Mouse (Mus musculus): ENCODE data around the gene Gpx7. TPM values are rescaled to one million over a fixed set of nuclear protein-coding genes. Genes with fewer than 3 reads are reported as not detected.

The Gpx7 gene
- polyA plus RNA-seq, 1 experiment: not detected

DNA sequence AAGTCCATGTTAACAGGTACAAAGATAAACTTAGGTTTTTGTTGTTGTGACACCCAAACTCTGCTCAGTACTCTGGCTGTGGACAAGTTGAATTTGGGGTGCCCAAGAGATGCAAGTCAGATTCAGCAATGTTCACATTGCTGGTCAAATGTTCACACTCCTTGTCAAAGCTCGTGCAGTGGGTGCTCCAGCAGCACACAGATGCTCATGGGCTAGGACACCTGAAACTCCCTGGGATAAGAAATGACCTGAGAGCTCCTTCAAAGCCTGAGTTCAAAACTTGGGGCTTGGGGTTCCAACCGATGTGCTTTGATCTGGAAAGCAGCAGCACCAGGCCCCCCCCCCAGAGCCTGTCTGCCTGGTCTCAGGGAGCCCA lies 24.8 kb upstream of the Gpx7 start:
- 54% methylated on average over 2 of the region's 2 CpGs for WGBS
- H3K4me1 ChIP-seq (ENCODE audit: control insufficient read depth, insufficient read depth, low read length): no peaks in the 10 kb centered on the region; the same call in 1 of the 2 replicates
- no peak for TF ChIP-seq CTCF (IDR thresholded peaks at IDR 0.05; ENCODE audit: insufficient read depth, low read depth, low read length)
- TF ChIP-seq POLR2A (IDR thresholded peaks at IDR 0.05; ENCODE audit: insufficient read depth, low read depth, low read length): no peak
- H3K4me3 ChIP-seq (ENCODE audit: insufficient read depth, low read depth, low read length): no peak overlapping the region
- H3K27ac ChIP-seq (ENCODE audit: insufficient read depth, low read depth, low read length): no peak overlapping the region

DNA sequence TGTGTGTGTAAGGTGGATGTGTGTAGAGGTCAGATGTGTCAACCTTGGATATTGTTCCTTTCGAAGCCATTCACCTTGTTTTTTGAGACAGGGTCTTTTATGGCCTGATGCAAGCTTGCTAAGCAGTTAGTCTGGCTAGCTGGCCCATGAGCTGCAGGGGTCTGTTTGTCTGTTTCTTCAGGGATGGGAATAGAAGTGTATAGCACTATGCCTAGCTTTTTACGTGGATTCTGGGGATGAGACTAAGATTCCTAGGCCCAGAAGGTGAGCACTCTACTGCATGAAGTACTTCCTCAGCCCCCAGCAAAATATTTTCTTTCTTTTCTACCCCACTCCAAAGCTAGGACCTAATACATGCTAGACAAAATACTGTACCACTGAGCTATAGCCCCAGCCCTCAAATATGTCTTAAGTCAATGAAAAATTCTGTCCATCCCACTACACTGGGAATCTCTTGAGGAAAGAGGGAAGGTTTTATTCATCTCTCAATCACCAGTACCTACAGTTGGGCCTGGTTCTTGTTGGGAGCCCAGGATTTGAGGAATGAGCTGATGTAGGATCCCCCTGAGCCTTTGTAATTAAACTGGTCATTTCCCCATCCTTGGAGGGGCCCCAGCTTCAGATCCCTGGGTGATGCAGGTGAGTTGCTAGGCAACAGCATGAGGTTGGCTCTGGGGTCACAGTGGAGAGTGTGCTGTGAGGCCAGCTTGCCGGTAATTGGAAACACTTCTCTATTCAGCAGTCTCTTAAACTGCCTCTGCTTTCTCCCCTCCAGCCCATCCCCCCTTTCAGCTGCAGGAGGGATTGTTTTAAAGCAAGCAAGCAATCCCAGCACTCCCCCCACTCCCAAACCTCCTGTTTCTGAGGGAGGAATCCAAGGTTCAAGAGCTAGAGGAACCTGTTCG lies 24.1 kb upstream of the Gpx7 start:
- H3K4me3 ChIP-seq (ENCODE audit: insufficient read depth, low read depth, low read length): no peak overlapping the region
- H3K4me1 ChIP-seq (ENCODE audit: control insufficient read depth, insufficient read depth, low read length): no peaks in the 10 kb centered on the region; the same call in 1 of the 2 replicates
- no peak for TF ChIP-seq CTCF (IDR thresholded peaks at IDR 0.05; ENCODE audit: insufficient read depth, low read depth, low read length)
- TF ChIP-seq POLR2A (IDR thresholded peaks at IDR 0.05; ENCODE audit: insufficient read depth, low read depth, low read length): no peak
- H3K27ac ChIP-seq (ENCODE audit: insufficient read depth, low read depth, low read length): no peak overlapping the region
- WGBS: 63% methylated on average over 4 of the region's 4 CpGs

DNA sequence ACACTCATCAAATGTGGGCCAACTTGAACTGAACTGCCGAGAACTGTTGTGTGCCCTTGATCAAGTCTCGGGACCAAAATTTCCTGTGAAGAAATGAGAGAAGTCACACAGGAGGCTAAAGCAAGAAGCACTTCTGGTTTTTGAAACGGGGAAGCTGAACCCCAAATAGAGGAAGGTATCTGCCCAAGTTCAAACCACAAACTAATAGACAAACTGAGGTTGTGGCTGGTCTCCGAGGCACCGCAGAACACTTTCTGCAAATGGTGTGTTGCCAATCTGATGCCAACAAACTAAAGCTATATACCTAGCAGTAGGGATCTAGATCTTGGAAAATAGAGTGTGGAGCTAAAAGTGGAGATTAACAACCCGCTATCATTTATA lies 21.6 kb upstream of the Gpx7 start:
- Histone ChIP-seq H3K4me1 (ENCODE audit: control insufficient read depth, insufficient read depth, low read length) (no peaks in the 10 kb centered on the region; the same call in 1 of the 2 replicates), H3K27ac (ENCODE audit: insufficient read depth, low read depth, low read length) (no peak overlapping the region), H3K4me3 (ENCODE audit: insufficient read depth, low read depth, low read length) (no peak overlapping the region)
- WGBS: 88% methylated on average over 6 of the region's 6 CpGs
- no peak for TF ChIP-seq POLR2A (IDR thresholded peaks at IDR 0.05; ENCODE audit: insufficient read depth, low read depth, low read length)
- TF ChIP-seq CTCF (IDR thresholded peaks at IDR 0.05; ENCODE audit: insufficient read depth, low read depth, low read length): no peak

DNA sequence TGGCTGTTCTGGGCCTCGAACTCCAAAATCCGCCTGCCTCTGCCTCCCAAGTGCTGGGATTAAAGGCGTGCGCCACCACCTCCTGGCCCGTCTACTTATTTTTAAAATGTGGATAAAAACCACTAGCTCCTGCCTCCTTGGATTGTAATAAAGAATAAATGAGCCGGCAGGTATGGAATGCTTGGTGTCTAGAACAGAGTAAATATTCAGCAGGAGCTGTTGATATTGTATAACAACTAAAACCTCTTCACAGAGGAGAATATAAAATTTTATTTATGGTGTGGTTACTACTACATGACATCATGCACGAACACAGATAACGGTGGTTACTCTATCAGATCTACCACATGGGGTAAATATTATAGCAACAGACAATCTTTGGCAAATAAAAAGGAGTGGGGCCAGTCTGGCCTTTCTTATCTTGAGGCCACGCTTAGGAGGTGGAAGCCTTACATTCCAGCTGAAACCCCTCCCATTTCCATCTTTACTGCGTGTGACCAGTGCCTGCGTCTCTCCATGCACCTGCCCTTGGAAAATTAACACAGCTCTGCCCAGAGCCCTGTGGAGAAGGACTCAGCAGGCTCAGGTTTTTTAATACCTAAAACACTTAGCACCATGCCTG lies 21.1 kb upstream of the Gpx7 start:
- no peaks in the 10 kb centered on the region; the same call in 1 of the 2 replicates for H3K4me1 ChIP-seq (ENCODE audit: control insufficient read depth, insufficient read depth, low read length)
- TF ChIP-seq CTCF (IDR thresholded peaks at IDR 0.05; ENCODE audit: insufficient read depth, low read depth, low read length): no peak
- TF ChIP-seq POLR2A (IDR thresholded peaks at IDR 0.05; ENCODE audit: insufficient read depth, low read depth, low read length): no peak
- 87% methylated on average over 11 of the region's 11 CpGs for WGBS
- no peak overlapping the region for H3K4me3 ChIP-seq (ENCODE audit: insufficient read depth, low read depth, low read length)
- H3K27ac ChIP-seq (ENCODE audit: insufficient read depth, low read depth, low read length): no peak overlapping the region

DNA sequence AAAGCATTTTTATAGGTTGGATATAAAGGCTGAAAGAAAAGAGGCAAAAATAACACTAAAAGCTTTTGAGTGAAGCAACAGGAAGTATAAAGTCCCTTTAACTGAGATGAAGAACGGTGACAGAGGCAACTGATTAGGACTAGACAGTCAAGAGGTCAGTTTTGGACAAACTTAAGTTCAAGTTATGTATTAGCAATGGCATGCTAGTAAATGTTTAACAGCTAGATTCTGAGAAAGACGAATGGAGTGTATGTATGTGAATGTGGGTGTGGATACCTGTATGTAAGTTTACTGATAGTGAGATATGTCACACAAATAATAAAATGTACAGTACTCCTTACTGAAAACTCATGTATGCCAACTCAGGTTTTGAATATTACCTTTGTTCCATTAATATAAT lies 17.8 kb upstream of the Gpx7 start:
- H3K4me3 ChIP-seq (ENCODE audit: insufficient read depth, low read depth, low read length): no peak overlapping the region
- TF ChIP-seq CTCF (IDR thresholded peaks at IDR 0.05; ENCODE audit: insufficient read depth, low read depth, low read length) (no peak), POLR2A (IDR thresholded peaks at IDR 0.05; ENCODE audit: insufficient read depth, low read depth, low read length) (no peak)
- WGBS: 88% methylated on average over 2 of the region's 2 CpGs
- H3K27ac ChIP-seq (ENCODE audit: insufficient read depth, low read depth, low read length): no peak overlapping the region
- H3K4me1 ChIP-seq (ENCODE audit: control insufficient read depth, insufficient read depth, low read length): no peaks in the 10 kb centered on the region

DNA sequence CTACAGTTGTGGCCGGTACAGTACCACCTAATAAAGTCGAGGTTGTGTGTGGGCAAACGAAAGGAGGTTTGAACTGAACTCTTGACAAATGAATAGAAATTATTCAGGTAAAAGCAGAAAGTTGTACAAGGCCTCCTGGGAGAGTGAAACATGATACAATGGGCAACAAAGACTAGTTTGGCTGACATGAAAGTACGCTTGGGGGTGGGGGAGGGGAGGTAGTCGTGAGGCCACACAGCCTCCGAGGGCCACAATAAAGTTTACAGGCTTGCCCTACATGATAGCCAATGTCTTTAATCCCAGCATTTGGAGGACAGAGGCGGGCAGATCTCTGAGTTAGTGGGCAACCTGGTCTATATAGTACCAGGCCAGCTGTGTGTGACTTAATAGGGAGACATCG lies 860 bp upstream of the Gpx7 start:
- 60% methylated on average over 8 of the region's 8 CpGs for WGBS
- no peak overlapping the region for H3K4me3 ChIP-seq (ENCODE audit: insufficient read depth, low read depth, low read length)
- TF ChIP-seq POLR2A (IDR thresholded peaks at IDR 0.05; ENCODE audit: insufficient read depth, low read depth, low read length) (no peak), CTCF (IDR thresholded peaks at IDR 0.05; ENCODE audit: insufficient read depth, low read depth, low read length) (no peak)
- 0 out of 2 replicates have a peak, but pooled peaks cover 5% of the 10 kb centered on the region for H3K4me1 ChIP-seq (ENCODE audit: control insufficient read depth, insufficient read depth, low read length)
- H3K27ac ChIP-seq (ENCODE audit: insufficient read depth, low read depth, low read length): no peak overlapping the region

DNA sequence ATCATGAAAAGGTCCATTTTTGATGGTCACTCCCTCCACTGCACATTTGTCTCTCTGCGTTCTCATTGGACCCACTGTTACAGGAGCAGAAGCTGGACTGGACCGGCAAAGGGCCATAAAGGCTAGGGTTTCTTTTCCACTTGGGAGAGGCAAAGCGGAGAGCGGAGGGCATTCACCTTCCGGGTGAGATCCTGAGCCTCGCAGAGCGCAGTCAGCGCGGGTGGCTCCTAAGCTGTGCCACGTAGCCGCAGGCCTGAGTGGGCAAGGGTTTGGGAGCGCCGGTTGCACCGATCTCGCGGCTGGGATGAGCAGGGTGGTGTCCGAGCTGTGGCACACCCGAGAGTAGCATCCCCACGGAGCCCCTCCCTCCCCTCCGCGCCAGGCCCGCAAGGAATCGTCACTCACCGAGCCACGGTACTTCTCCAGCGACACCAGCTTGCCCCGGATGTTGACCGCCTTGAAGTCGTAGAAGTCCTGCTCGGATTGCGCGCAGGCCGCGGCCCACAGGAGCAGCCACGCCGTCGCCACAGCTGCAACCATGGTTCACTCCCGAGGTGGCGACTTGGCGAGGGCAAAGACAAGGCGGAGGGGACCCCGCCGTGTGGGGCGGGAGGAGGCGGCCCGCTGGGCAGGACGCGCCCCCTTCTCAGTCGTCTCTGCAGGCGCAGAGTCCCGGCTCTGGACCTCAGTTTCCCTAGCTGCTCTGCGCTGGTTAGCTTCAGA lies 462 bp downstream of the Gpx7 start:
- WGBS: 2% methylated on average over 52 of the region's 52 CpGs
- H3K4me1 ChIP-seq (ENCODE audit: control insufficient read depth, insufficient read depth, low read length): 0 out of 2 replicates have a peak, but pooled peaks cover 5% of the 10 kb centered on the region
- peak overlapping the region; percentile 18; the same call in 1 of the 2 replicates for H3K27ac ChIP-seq (ENCODE audit: insufficient read depth, low read depth, low read length)
- no peak for TF ChIP-seq CTCF (IDR thresholded peaks at IDR 0.05; ENCODE audit: insufficient read depth, low read depth, low read length)
- TF ChIP-seq POLR2A (IDR thresholded peaks at IDR 0.05; ENCODE audit: insufficient read depth, low read depth, low read length): peak; percentile 44; the same call in 1 of the 2 replicates
- peak overlapping the region; percentile 55 for H3K4me3 ChIP-seq (ENCODE audit: insufficient read depth, low read depth, low read length)

DNA sequence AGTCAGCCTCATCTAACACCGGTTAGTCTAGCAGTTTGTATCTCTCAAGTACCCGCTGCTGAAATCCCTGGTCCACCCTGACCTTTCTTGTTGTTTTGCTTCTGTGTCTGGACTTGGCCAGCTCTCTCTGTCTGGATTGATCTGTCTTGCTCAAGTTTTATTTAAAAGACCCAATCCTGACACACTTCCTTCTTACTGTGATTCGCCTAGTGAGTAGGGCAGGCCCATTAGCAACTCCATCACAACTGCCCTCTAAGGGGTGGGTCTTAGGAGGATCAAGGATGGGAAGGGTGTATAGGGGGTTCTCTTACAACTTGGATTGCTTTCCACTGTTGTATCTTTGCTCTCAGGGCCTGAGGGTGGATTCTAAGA lies 1.0 kb downstream of the Gpx7 start:
- Histone ChIP-seq H3K4me3 (ENCODE audit: insufficient read depth, low read depth, low read length) (peak overlapping the region; percentile 55; the same call in 1 of the 2 replicates), H3K27ac (ENCODE audit: insufficient read depth, low read depth, low read length) (0 out of 2 replicates have a peak overlapping the region, but pooled peaks have one; percentile 9), H3K4me1 (ENCODE audit: control insufficient read depth, insufficient read depth, low read length) (0 out of 2 replicates have a peak, but pooled peaks cover 5% of the 10 kb centered on the region)
- 79% methylated on average over 3 of the region's 3 CpGs for WGBS
- TF ChIP-seq CTCF (IDR thresholded peaks at IDR 0.05; ENCODE audit: insufficient read depth, low read depth, low read length) (no peak), POLR2A (IDR thresholded peaks at IDR 0.05; ENCODE audit: insufficient read depth, low read depth, low read length) (no peak)
